Mouse (Mus musculus) frontal cortex, postnatal 36 days (tissue): ENCODE measurements around the gene Cpvl.

Source experiments
- DNase-seq, 2 experiments: peaks; one replicate each; pipeline ENCODE4 v3.0.0; 2022; ENCODE audit warnings: low spot score in 2 of 2

The Cpvl gene

DNA sequence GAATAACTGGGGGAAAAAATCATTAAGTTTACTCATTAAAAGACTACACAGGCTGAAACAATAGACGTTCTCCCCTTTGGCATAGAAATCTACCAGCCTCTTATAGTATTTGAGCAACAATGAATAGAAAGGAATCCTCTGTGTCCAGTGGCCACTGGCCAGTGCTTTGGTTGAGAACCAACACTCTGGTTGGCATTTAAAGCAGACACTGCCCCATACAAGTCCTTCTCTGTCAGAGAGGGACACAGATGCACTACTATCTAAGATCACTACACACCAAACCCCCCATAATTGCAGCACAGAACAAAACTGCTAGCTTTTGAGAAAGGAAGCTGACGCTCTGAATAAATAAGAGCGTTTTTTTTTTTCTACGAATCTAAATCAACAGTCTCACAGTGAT is 93.5 kb downstream of the Cpvl start:
- DNase-seq = peak; percentile 17 to 42

DNA sequence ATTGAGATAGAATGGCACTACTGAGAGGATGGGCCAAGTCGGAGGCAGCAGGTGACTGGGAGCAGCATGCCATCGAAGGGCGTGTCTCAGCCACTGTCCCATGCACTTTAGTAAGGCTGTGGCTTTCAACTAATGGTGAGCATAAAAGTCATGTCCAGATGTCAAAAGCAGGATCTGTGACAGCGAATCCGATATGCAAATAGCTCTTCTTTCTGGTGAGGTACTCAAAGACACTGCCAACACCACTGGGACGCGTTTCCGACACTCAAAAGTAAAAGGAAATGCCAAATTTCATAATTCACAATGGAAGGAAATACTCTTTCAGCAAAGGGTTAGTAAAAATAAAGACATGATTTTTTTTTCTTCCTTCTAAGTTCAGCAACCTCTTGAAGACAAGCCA is 94.0 kb downstream of the Cpvl start:
- DNase-seq = no peak

DNA sequence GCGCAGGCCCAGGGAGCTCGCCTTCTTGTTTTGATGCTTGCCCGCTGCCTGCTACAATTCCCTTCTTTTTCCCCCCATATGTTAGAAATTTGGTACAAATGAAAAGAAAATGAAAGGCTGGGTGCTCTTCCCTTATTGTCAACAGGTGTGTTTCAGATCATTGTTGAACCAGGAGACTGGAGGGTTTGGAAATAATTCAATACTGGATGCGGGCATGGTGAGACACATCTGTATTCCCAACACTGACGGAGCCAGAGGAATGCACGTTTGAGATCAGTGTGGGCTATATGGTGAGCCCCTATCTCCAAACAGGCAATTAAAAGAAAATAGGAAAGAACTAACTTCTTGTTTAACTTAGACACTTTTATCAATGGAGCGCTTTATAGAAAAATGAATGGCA is 95.1 kb downstream of the Cpvl start:
- DNase-seq = no peak

DNA sequence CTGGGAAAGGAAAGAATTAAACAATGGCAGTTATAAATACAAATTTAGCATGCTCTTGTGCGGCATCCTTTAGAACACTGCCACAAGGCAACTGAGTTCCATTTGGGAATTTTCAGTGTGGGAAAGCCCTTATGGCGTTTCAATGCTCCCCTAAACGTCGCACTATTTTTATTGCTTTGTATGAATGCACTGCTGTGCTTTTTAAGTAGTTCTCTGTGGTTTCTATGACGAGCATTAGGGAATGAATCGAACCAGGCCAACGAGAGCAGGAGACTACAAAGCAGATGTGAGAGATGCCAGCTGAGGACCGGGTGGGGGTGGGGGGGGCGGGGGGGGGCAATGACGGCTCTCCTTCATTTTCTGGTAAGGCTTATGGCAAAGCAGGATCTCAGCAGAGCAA is 96.8 kb downstream of the Cpvl start:
- DNase-seq = peak in 1 of 2 experiments; percentile 24

DNA sequence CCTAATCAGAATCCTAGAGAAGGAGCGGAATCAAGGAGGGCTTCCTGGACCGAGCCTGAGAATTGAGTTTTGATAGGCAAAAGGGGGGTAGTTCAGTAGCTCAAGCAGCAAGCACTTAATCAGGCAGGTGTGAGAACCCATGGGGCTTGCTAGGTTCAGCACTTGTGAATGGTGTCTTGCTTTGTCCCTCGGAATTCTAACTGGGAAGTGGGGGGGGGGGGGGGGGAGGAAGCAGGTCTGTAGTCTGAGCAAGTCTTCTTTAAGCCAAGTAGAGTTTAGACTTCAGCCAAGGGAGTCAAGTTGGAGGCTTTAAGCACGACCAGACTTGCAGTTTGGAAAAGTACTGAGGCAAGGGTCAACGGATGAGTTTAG is 97.2 kb downstream of the Cpvl start:
- DNase-seq = no peak

DNA sequence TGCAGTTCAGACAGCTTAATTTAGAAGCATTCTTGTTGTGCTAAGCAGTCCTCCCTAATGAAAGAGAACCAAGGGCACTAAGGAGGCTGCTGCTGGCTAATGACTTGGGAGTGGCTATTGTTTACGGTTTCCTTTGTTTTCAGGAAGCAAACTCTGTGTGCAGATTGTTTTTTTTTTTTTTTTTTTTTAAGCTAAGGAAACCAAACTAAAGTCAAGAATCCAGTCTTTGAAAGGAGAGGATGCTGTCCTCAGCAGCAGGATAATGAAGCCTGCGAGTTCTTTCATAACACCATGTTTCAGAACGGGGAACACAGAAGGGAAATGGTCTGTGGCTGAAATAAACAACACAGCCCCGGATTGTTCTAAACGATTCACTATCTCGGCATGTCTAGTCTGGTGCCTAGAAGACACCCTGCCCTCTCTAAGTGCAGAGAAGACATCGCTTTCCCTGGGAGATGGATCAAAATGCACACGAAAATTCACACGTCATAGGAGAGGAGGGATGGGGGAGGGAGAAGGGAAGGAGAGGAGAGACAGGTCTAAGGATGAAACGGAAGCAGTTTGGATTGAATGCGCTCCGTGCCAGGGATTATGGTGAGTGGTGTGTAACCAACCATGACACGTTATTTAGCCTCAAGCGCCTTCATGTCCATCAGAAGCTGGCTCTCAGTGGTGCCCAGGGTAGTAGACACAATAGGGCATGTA is 97.8 kb downstream of the Cpvl start:
- DNase-seq = peak; percentile 21 to 24

DNA sequence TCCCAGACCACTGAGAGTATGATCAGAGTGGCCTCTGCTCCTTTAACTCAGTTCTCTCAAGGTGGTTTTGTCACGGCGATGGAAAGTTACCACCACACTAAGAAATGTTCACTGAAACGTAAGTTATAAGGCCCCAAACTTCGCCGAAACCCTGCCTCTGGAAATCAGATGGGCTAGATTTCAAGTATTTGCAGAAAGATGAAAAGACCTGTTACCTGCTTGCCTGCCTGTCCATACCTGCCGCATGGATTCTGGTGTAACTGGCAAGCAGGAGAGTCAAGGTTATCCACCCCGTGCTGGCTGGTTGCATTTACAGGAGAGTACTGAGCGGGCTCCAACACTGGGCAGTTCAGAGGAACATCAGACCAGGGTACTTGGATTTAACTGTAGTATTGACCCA is 98.9 kb downstream of the Cpvl start:
- DNase-seq = no peak

DNA sequence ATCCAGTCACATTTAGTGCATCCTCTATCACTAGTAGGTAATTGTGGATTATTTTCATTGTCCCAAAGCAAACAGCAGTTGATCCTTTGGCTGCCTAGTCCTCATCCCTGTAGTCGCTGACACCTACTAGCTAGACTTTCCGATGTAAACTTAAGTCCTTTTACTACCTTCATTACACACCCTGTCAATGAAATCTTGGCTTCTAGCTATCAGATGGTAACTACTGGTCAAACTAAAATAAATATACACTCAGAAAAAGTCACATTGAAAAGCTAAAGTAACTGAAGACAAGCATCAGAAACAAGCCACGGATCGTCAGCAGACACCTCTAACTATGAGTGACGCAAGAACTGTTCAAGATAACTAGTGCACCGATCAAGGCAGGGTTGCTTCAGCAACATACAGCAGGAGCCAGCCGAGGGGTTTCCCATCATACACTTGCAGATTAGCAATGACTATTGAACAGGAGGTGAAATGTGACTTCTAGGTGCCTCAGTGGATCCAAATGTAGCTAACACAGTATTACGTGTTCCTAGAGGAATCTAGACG is 103.5 kb downstream of the Cpvl start:
- no peak for DNase-seq

DNA sequence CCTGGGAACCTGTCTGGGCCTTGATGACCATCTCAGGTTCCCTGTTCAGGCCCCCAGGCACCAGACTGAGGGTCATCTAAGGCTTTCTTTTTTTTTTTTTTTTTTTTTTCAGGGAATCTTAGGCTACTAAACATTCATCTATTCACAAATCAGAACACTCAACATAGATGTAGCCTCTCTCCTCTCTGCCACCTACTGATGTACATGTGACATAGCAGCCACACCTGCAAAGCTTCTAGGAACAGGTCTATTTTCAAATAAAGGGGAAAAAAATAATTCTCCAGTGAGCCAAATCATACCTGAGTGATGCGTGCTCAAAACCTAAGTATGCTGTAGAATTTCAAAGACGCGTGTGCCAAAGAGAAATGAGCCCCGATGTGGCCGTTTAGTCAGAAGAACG is 106.6 kb downstream of the Cpvl start:
- no peak for DNase-seq

DNA sequence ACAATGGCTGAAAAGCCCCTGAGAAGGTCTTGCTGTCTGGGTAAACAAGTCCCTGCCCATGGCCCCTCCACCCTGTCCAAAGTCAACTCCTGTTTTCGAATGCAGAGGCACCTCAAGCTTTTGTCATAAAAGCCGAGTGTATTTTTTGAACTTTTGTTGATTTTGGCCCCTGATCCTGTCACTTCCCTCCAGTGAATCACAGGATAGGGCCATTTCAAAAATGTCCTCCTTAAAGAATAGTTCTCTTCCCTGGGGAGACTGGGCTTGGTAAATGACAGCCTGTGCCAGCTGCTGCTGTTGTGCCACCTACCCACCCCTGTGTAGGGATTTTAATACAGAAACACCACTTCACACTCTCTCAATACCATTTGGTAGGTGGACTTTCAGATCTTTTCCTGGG is 115.5 kb downstream of the Cpvl start:
- no peak for DNase-seq

DNA sequence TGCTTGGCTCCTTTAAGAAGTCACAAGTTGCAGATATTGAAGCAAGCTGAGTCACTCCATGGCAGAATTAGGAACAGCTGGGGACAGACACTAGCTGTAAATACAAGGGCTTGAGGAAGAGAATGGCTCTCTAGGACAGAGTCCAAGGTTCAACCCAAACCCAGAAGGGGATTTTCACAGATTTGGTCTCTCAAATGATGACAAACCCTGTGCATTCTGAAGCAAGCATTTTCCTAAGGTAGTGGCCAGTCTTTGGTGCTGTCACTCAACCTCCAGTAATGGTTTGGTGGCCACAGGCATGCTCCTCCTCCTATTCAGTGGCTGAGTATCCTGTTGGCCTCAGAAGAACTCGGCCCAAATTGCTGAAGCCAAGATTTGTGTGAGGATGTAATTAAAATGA is 119.4 kb downstream of the Cpvl start:
- no peak for DNase-seq

DNA sequence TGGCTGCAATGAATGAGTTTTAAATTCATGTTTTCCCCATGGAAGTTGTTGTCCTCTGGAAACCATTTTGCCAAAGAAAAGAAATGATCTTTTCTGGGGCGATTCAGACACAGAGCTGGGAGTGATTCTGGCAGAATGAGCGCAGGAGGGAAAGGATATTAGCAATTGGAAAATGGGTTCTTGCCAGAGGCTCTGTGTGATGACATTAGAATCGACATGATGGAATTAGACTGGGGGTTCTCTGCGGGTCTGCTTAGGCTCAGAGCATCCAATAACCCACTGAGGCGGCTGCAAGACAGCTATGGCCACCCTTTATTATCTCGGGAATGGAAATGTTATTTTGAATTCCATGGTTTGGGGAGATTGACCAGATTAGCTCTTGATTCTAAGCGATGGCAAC is 120.6 kb downstream of the Cpvl start:
- DNase-seq = no peak

DNA sequence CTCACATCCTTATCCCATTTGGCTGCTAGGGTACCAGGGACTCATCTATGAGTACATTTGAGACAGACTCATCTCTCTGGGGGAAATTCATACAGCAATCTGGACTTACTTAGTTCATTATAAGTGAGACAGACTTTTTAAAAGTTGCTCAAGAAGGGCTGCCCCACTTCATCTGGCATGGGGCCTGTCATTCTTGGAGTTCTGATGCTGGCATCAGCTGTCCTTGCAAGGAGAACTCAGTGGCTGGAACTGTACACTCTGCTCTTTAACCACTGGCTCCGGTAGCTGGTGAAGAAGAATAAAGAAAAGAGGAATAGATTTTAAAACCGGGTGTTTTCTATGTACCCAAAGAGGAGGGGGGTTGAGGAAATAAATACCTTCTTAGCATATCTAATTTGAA is 121.7 kb downstream of the Cpvl start:
- no peak for DNase-seq

DNA sequence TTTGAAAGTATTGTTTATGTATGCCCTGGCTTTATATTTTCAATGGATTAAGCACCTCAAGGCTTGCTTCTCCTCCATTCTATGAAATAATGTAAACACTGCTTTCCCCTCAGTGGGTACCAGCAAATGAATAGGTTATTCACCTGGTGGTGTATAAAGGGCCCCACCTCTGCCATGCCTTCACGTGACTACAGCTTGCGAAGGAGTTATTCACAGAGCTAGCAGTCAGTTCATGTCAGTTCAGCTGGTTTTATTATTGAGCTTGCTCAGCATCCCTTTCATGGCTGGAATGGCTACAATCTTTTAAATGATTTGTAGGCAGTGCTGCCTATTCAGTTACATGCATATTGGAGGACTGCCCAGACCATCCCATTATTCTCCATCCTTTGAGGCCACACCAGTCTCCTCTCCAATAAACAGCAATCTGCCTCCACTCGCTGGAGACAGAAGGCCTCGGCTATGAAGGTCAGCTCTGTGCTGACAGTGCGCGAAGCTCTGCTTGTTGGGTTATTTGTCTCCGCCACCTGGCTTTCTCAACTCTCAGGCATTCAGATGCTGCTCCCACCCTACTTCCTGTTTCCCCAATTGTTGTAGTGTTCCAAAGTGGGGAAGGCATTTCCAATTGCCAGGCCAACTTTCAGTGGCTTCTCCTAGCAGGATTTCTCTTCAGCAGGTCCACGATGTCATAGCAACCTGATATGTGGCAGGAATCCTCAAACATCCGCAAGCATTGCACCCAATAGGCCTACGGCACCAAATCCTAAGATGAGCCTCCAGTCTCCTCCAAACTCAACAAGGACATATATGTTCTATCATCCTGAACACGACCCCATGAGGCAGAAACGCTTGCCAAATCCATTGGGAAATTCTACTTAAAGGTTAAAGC is 123.3 kb downstream of the Cpvl start:
- peak in 1 of 2 experiments; percentile 12 for DNase-seq

DNA sequence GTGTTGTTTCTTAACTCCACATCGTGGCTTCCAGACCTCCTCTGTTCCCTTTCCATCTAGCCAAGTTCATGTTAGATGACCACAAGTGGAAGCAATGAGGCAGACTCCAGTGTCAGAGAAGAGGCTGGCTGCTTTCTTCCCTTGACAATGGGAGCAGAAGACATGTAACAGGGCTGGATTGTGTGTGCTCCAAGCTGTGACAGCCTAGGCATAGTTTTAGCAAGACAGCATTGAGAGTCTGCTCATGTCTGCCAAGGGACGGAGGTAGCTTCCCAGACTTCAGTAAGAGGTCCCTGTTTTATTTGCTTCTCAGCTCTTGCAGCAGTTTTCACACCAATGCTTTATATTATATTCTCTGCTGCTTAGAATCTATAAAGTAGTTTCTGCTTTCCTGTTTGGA is 124.2 kb downstream of the Cpvl start:
- DNase-seq = no peak

DNA sequence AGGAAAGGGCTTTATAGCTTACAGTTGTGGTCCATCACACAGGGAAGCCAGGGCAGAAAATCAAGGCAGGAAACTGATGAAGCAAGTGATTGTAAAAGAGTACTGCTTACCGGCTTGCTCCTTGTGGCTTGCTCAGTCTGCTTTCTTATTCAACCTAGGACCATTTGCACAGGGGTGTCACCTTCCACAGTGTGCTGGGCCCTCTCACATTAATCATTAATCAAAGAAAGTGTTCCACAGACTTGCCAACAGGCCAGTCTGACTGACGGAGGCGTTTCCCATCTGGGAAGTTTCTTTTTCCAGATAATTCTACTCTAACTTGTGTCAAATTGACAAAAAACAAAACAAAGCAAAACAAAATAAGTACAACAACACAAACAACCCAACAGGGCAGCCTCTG is 124.9 kb downstream of the Cpvl start:
- DNase-seq = no peak

DNA sequence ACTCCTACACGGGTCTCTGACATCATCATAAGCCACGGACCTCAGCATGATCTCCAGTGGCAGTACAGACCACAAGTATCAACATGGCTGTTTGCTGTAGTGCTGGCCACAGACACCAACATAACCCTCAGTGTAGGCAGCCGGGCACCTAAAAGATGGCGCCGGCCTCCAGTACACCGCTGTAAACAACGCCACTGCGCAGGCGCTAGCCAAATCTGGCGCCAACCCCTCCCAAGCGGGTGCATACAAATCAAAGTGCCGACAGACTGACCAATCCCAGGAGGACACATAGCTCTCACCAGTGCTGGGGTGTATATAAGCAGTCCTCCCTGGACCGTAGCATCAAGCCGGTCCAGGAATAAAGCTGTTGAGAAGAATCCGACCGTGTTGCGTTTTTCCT is 133.8 kb downstream of the Cpvl start:
- DNase-seq = no peak

DNA sequence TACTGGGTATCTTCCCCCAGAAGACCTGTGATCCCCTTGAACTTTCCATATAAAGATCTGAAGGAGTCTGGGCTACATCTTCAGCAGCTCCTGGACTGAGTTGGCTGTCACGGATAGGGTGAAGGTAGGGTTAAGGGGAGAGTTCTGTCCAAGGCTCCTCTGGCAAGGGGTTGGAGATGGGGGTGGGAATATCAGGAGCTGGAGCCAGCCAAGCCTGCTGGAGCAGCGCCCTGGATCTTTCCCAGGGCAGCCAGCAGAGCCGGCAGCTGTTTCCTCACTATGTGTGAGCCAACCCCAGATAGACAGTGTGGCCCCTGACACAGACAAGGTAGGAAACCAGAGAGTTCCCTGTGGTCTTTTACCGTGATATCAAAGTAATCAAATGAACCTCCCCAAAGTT is 153.3 kb downstream of the Cpvl start:
- DNase-seq = peak in 1 of 2 experiments; percentile 18
